Mouse (Mus musculus): ENCODE measurements at regions not wholly inside any gene's neighbourhood (a gene's known extent, or its start where the extent isn't known, plus 50 kb on each side); places are given as distances from the start of the nearest gene placed in this dataset.

DNA sequence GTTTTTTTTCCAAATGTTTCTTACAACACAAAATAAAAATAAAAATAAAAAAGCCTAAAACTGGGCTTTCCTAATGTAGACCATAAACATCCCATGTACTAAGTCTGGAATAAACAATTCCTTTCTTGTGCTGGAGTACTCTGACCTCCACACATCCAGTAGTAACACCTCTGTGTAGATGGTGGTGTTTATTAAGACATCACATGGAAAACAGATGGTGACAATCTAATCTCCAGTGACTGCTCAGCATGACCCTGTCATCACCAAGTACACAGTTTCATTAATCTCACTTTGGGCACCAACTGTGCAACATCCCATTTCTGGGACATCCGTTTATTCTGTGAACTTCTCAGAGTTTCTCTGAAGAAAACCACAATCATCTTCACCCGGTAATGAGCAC, 118.7 kb upstream of the Bank1 start:
- TF ChIP-seq CTCF (IDR thresholded peaks at IDR 0.05) (no peak), EP300 (IDR thresholded peaks at IDR 0.05) (no peak)

All from lung, postnatal 0 days (tissue).